ENCODE assay signal across 15 mouse cellular contexts in the genomic region with DNA sequence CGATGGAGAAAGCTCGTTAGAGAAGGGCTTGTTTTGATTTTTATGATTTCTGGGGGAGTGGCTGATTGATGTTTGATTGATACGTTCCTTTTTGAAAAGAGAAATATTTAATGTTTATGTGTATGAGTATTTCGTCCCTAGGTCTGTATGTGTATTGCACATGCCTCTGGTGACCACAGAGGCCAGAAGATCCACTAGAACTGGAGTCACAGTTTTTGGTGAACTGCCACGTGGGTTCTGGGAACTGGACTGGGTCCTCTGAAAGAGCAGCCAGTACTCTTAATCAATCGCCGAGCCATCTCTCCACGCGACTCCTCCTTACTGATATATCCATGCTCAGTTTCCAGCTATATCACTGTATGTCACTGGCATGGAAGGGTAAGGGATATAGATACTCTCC.
"Had no signal": no experiment of that assay in that cellular context is flagged by ENCODE, and none has a peak within 500 bp of the region (broad histone marks: within the 10 kb centered on the region; RNA-seq: fewer than 3 reads in every experiment).

No protein-coding gene starts in this region.

- H3K9ac ChIP-seq: liver, embryonic 13.5 days; neural tube, embryonic 12.5 days; stomach, embryonic 15.5 days had no signal

- DNase-seq: layer of hippocampus, postnatal 36 days; left cerebral cortex, postnatal 4 days; liver, embryonic 13.5 days; lung, adult 2 months; lung, postnatal 4 days; midbrain, embryonic 14.5 days; right cerebral cortex, postnatal 25 days; spleen, adult 18-20 months; thymus, adult 2 months; thymus, postnatal 14 days; thymus, postnatal 4 days had no signal

- H3K36me3 ChIP-seq: liver, embryonic 13.5 days; neural tube, embryonic 12.5 days; stomach, embryonic 15.5 days had no signal

- H3K4me2 ChIP-seq: liver, embryonic 13.5 days; midbrain, embryonic 11.5 days; neural tube, embryonic 12.5 days; stomach, embryonic 15.5 days had no signal

- H3K9me3 ChIP-seq: liver, embryonic 13.5 days; neural tube, embryonic 12.5 days; stomach, embryonic 15.5 days had no signal

- ATAC-seq: intestine, postnatal 0 days had no signal

- H3K4me3 ChIP-seq: liver, embryonic 13.5 days; neural tube, embryonic 12.5 days; stomach, embryonic 15.5 days had no signal

- H3K27ac ChIP-seq: liver, embryonic 13.5 days; neural tube, embryonic 12.5 days; stomach, embryonic 15.5 days had no signal

- H3K4me1 ChIP-seq: liver, embryonic 13.5 days; neural tube, embryonic 12.5 days; stomach, embryonic 15.5 days had no signal

- H3K27me3 ChIP-seq: liver, embryonic 13.5 days; neural tube, embryonic 12.5 days; stomach, embryonic 15.5 days had no signal
